Mouse (Mus musculus) lung, adult 2 months (tissue): ENCODE data around the gene Rhbdl1.

Experiments
- CTCF ChIP-seq: fragments of 200-500 bp; IDR thresholded peaks from 2 replicates; pipeline ENCODE4 v1.5.1; 2011; ENCODE audit warnings: mild to moderate bottlenecking, low read length, control low read depth; ENCODE audit not compliant: insufficient read depth
- POLR2A ChIP-seq: fragments of 200-500 bp; IDR thresholded peaks from 2 replicates; pipeline ENCODE4 v1.6.1; 2011; ENCODE audit warnings: low read depth, mild to moderate bottlenecking, control low read depth, low read length, borderline replicate concordance; ENCODE audit errors: extremely low read depth

GRCm38 (mm10) chr17:25878611-25879180 lies 41.6 kb upstream of the Rhbdl1 start:
- TF ChIP-seq POLR2A (no peak), CTCF (no peak)
